Mouse (Mus musculus): Measurements from ENCODE around the gene Gm17374. TPM values are rescaled to one million over a fixed set of nuclear protein-coding genes. Genes with fewer than 3 reads are reported as not detected.
A peak's percentile ranks its signal among the peaks of the same experiment; 100 is the strongest.
"Not testable (repeated sequence)": the region's sequence is repeated elsewhere in the genome, so short reads cannot be mapped to it uniquely, and the experiment has no call there.

The Gm17374 gene
- not detected in 2 replicates for polyA plus RNA-seq (2012)

GRCm38 (mm10) chr2:140151743-140152142 lies at the start of gene Gm17374:
Gene Gm17374 (plus strand): TSS chr2:140152043.
- not testable (repeated sequence) for TF ChIP-seq GATA1 (IDR thresholded peaks at IDR 0.05; ENCODE audit: low read length)

- no peak for TF ChIP-seq GATA1 (IDR thresholded peaks at IDR 0.05; ENCODE audit: low read length)
Measured at GRCm38 (mm10) chr2:140104951-140105350, 46.9 kb upstream of the Gm17374 start.

GRCm38 (mm10) chr2:140107641-140108040 lies 44.2 kb upstream of the Gm17374 start:
- no peak for TF ChIP-seq GATA1 (IDR thresholded peaks at IDR 0.05; ENCODE audit: low read length)

- TF ChIP-seq GATA1 (IDR thresholded peaks at IDR 0.05; ENCODE audit: low read length), result no peak
Measured at GRCm38 (mm10) chr2:140108945-140109344, 42.9 kb upstream of the Gm17374 start.

GRCm38 (mm10) chr2:140113851-140114250 lies 38.0 kb upstream of the Gm17374 start:
- no peak for TF ChIP-seq GATA1 (IDR thresholded peaks at IDR 0.05; ENCODE audit: low read length)

- TF ChIP-seq GATA1 (IDR thresholded peaks at IDR 0.05; ENCODE audit: low read length), result no peak
Measured at GRCm38 (mm10) chr2:140125516-140125915, 26.3 kb upstream of the Gm17374 start.

GRCm38 (mm10) chr2:140159186-140159730 lies 7.4 kb downstream of the Gm17374 start:
- no peak for TF ChIP-seq GATA1 (IDR thresholded peaks at IDR 0.05; ENCODE audit: low read length)

- peak; percentile 99 for TF ChIP-seq GATA1 (IDR thresholded peaks at IDR 0.05; ENCODE audit: low read length)
Measured at GRCm38 (mm10) chr2:140163351-140163854, 11.6 kb downstream of the Gm17374 start.

- no peak for TF ChIP-seq GATA1 (IDR thresholded peaks at IDR 0.05; ENCODE audit: low read length)
Measured at GRCm38 (mm10) chr2:140169057-140169456, 17.2 kb downstream of the Gm17374 start.

- no peak for TF ChIP-seq GATA1 (IDR thresholded peaks at IDR 0.05; ENCODE audit: low read length)
Measured at GRCm38 (mm10) chr2:140170127-140170802, 18.4 kb downstream of the Gm17374 start, which contains the start of the genes Esf1 and Ndufaf5. Gene Esf1 (minus strand): TSS chr2:140170564. Gene Ndufaf5 (plus strand): TSS chr2:140170649.

- TF ChIP-seq GATA1 (IDR thresholded peaks at IDR 0.05; ENCODE audit: low read length), result no peak
Measured at GRCm38 (mm10) chr2:140170803-140171553, 19.1 kb downstream of the Gm17374 start.

GRCm38 (mm10) chr2:140200713-140201112 lies 48.9 kb downstream of the Gm17374 start:
- TF ChIP-seq GATA1 (IDR thresholded peaks at IDR 0.05; ENCODE audit: low read length), result no peak

GRCm38 (mm10) chr2:140202573-140202972 lies 50.7 kb downstream of the Gm17374 start:
- TF ChIP-seq GATA1 (IDR thresholded peaks at IDR 0.05; ENCODE audit: low read length), result no peak

Other genes starting within 250 kb of the Gm17374 start
- 2.0 and 2.5 TPM in 2 replicates for gene Tasp1, start 85.2 kb upstream of the Gm17374 start, polyA plus RNA-seq (2012)
- 1.3 and 2.8 TPM in 2 replicates for gene Esf1, start 18.5 kb downstream of the Gm17374 start, polyA plus RNA-seq (2012)
- gene Ndufaf5, start 18.6 kb downstream of the Gm17374 start, polyA plus RNA-seq (2012), result 14.4 and 15.1 TPM in 2 replicates
- gene Sel1l2, start 237.7 kb downstream of the Gm17374 start, polyA plus RNA-seq (2012), result not detected in 2 replicates
- not detected in 2 replicates for gene Macrod2, start 243.3 kb downstream of the Gm17374 start, polyA plus RNA-seq (2012)